Mouse (Mus musculus): Measurements from ENCODE around the gene Tlr8. TPM values are rescaled to one million over a fixed set of nuclear protein-coding genes. Genes with fewer than 3 reads are reported as not detected.

Tlr8 gene
- polyA plus RNA-seq, 1 experiment: 1.9 TPM

DNA sequence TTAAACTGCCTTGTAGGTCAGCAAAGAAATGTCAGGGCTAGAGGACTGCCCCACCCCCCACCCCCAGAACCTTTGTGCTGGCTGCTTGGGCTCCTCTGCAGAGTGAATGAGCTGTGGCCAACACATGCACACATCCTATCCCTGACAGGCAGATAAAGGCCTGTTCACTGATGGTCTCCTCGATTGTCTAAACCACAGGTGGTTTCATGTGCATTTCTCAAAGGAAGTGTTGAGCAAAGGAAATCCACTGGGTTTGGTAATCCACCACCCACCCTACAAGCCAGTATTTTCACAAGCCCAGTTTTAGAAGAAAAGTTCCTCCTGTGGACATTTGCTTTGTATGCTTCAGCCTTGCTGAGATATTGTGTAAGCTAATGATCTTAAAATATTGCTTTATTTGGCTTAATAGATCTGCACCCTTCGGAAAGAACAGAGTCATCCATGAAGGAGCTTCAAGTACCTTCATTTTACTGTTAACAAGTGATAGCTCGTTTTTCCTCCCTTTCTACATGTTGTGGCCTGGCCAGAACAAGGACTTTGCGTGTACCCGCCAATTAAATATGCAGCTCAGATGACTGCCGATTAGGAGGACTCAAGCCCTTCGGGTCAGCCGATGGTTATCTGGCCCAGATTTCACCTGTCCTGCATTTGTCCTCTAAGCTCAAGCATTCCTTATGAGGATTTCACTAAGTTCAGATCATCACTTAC is 58.2 kb downstream of the Tlr8 start:
- no peak for DNase-seq (ENCODE audit: low spot score)

DNA sequence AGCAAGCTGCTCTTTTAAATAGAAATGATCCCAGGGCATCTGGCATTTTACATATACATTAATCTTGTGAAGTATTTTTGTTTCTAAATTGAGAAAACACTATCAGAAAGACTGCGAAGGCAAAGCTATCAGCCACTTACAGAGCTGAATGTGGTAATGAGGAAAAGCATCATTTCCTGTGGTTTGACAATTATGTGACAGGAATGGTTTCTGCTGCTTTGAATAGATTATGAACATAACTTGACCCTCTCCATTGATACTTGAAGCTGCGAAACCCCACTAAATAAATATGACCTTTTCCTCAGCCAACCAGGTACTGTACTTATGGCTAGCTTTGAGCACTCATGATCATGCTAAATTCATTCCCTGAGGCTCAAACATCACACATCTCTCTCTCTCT is 62.8 kb downstream of the Tlr8 start:
- DNase-seq (ENCODE audit: low spot score): no peak

DNA sequence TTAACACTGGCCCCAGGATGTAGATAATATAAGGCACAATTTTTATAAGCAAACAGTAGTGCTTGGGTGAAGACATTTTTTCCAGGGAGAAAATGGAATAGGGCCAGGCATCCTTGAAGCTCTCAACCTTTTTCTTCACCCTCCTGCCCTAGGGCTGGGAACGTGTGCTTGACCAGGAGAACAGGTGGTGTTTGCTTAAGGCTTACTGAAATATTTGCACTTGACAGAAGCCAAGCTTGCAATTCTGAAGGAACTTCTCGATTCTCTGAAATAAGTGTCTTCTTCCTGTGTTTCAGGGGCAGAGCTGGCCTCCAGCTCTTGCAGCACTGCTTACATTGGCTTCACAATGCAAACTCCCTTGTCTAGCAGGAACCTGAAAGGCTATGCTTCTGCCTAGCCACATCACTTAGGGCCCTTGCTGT is 68.9 kb downstream of the Tlr8 start:
- no peak for DNase-seq (ENCODE audit: low spot score)

Other genes with a start within 250 kb of the Tlr8 start
- 4,214 and 4,914 TPM in 2 replicates for gene Tmsb4x, start 55.0 kb downstream of the Tlr8 start, polyA plus RNA-seq (2012; rRNA removed)
- gene Tlr7, start 66.2 kb upstream of the Tlr8 start, polyA plus RNA-seq (2012; rRNA removed): 2.7 and 4.3 TPM in 2 replicates
- 13.4 and 14.9 TPM in 2 replicates for gene Prps2, start 118.4 kb upstream of the Tlr8 start, polyA plus RNA-seq (2012; rRNA removed)